Mouse (Mus musculus) cerebellum, adult 9-11 months (tissue): ENCODE measurements around the gene Sptlc2.
A peak's percentile ranks its signal among the peaks of the same experiment; 100 is the strongest.

Experiments
- DNase-seq: peaks from one replicate; pipeline ENCODE4 v3.0.0; 2022

The Sptlc2 gene

GRCm38 (mm10) chr12:87388122-87388774 lies at the start of gene Sptlc2:
TSS of gene Sptlc2 (minus strand) at chr12:87388355.
- peak; percentile 100 for DNase-seq

- no peak for DNase-seq
Measured at GRCm38 (mm10) chr12:87428885-87429284, 40.7 kb upstream of the Sptlc2 start.

GRCm38 (mm10) chr12:87428295-87428694 lies 40.1 kb upstream of the Sptlc2 start:
- DNase-seq = no peak

- no peak for DNase-seq
Measured at GRCm38 (mm10) chr12:87426354-87427031, 38.3 kb upstream of the Sptlc2 start.

- DNase-seq = no peak
Measured at GRCm38 (mm10) chr12:87424516-87424915, 36.4 kb upstream of the Sptlc2 start.

GRCm38 (mm10) chr12:87423700-87424099 lies 35.5 kb upstream of the Sptlc2 start:
- DNase-seq = no peak

GRCm38 (mm10) chr12:87421708-87422507 lies 33.8 kb upstream of the Sptlc2 start:
- no peak for DNase-seq

- no peak for DNase-seq
Measured at GRCm38 (mm10) chr12:87419974-87420485, 31.9 kb upstream of the Sptlc2 start.

GRCm38 (mm10) chr12:87418921-87419320 lies 30.8 kb upstream of the Sptlc2 start:
- DNase-seq = no peak

- DNase-seq = no peak
Measured at GRCm38 (mm10) chr12:87416690-87417089, 28.5 kb upstream of the Sptlc2 start.

GRCm38 (mm10) chr12:87415358-87415757 lies 27.2 kb upstream of the Sptlc2 start:
- DNase-seq = no peak

- peak; percentile 31 for DNase-seq
Measured at GRCm38 (mm10) chr12:87413179-87413790, 25.1 kb upstream of the Sptlc2 start.

- DNase-seq = no peak
Measured at GRCm38 (mm10) chr12:87410999-87411398, 22.8 kb upstream of the Sptlc2 start.

- DNase-seq = no peak
Measured at GRCm38 (mm10) chr12:87409123-87409522, 21.0 kb upstream of the Sptlc2 start.

GRCm38 (mm10) chr12:87407869-87408605 lies 19.9 kb upstream of the Sptlc2 start:
- DNase-seq = no peak

GRCm38 (mm10) chr12:87405721-87406120 lies 17.6 kb upstream of the Sptlc2 start:
- DNase-seq = no peak

GRCm38 (mm10) chr12:87405165-87405564 lies 17.0 kb upstream of the Sptlc2 start:
- DNase-seq = no peak

GRCm38 (mm10) chr12:87401883-87402282 lies 13.7 kb upstream of the Sptlc2 start:
- DNase-seq = no peak

- DNase-seq = no peak
Measured at GRCm38 (mm10) chr12:87399119-87399819, 11.1 kb upstream of the Sptlc2 start.

- no peak for DNase-seq
Measured at GRCm38 (mm10) chr12:87397811-87398417, 9.8 kb upstream of the Sptlc2 start.

- DNase-seq = no peak
Measured at GRCm38 (mm10) chr12:87397126-87397525, 9.0 kb upstream of the Sptlc2 start.
